Mouse (Mus musculus) ES-E14 (cell line): ENCODE data around the gene Synpr.

Source experiments
- HCFC1 ChIP-seq: IDR thresholded peaks from 2 replicates; pipeline ENCODE4 v1.6.1; 2012; ENCODE audit warnings: low read length, inconsistent platforms, borderline replicate concordance; ENCODE audit not compliant: insufficient read depth
- MAFK ChIP-seq: IDR thresholded peaks from 2 replicates; pipeline ENCODE4 v1.6.1; 2014; ENCODE audit warnings: mild to moderate bottlenecking, low read depth, low read length, inconsistent platforms; ENCODE audit not compliant: insufficient read depth

DNA sequence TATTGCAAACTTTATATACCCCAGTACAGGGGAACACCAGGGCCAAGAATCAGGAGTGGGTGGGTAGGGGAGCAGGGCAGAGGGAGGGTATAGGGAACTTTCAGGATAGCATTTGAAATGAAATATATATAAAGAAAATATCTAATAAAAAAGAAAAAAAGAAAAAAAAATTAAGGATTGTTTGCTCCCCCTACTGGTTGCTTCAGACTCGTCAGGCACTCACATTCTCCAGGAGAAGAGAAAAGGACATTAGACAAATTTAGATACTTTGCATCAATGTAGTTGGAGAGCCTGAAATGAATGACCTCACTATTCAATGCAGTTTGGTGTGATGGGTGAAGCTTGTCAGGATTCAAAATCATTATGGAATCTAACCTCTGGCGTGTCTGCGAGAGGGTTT lies 83.7 kb downstream of the Synpr start:
- TF ChIP-seq HCFC1, result no peak
- no peak for TF ChIP-seq MAFK
